In the genomic region with DNA sequence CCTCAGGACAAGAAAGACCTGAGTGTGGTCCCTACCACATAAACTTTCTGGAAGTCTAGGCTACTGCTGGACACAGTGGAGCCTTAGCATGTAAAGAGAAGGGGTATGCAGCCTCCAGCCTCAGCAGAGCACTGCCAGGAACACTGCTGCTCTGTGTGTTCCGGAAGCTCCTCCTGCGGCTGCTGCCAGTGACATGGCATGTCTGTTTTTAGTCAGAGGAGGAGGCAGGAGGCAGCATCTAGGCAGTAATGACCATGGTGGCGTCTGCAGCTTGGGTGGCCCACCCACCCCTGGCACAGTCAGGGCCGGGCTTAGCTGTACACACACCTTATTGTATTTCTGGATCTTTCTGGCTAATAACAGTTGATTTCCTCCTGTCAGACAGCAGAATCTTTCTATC, we compare ENCODE assay signal across 15 mouse cellular contexts.
DNase-seq lines count a peak whose midpoint lies in the region.
"Had no signal": no experiment of that assay in that cellular context is flagged by ENCODE, and none has a peak within 500 bp of the region (broad histone marks: within the 10 kb centered on the region; RNA-seq: fewer than 3 reads in every experiment).

No protein-coding gene starts in this region.

- peaks cover 60% of the 10 kb centered on the region for H3K27me3 ChIP-seq in heart, embryonic 10.5 days (ENCODE audit: insufficient read depth, poor library complexity, severe bottlenecking)
- H3K27me3 ChIP-seq in limb, embryonic 10.5 days (ENCODE audit: low read depth, poor library complexity, severe bottlenecking) = no peaks in the 10 kb centered on the region
- H3K27me3 ChIP-seq: forebrain, embryonic 13.5 days; hindbrain, embryonic 15.5 days; kidney, embryonic 15.5 days had no signal

- intact Hi-C loops in left cerebral cortex, postnatal 36 days (cut with DNase I) = no loop called here

- H3K9me3 ChIP-seq in heart, embryonic 10.5 days = no peaks in the 10 kb centered on the region
- H3K9me3 ChIP-seq in limb, embryonic 10.5 days (replicated peaks) = no peaks in the 10 kb centered on the region
- H3K9me3 ChIP-seq: forebrain, embryonic 13.5 days; hindbrain, embryonic 15.5 days; kidney, embryonic 15.5 days had no signal

- H3K4me3 ChIP-seq in heart, embryonic 10.5 days = no peak overlapping the region
- no peak overlapping the region for H3K4me3 ChIP-seq in limb, embryonic 10.5 days
- H3K4me3 ChIP-seq: forebrain, embryonic 13.5 days; hindbrain, embryonic 15.5 days; kidney, embryonic 15.5 days had no signal

- 0 out of 2 replicates have a peak overlapping the region, but pooled peaks have one; percentile 10 for H3K27ac ChIP-seq in heart, embryonic 10.5 days
- 0 out of 2 replicates have a peak overlapping the region, but pooled peaks have one; percentile 10 for H3K27ac ChIP-seq in limb, embryonic 10.5 days
- H3K27ac ChIP-seq: forebrain, embryonic 13.5 days; hindbrain, embryonic 15.5 days; kidney, embryonic 15.5 days; macrophage had no signal

- H3K4me1 ChIP-seq in heart, embryonic 10.5 days = peaks cover 18% of the 10 kb centered on the region
- H3K4me1 ChIP-seq in limb, embryonic 10.5 days = peaks cover 19% of the 10 kb centered on the region

- no peaks in the 10 kb centered on the region for H3K36me3 ChIP-seq in heart, embryonic 10.5 days
- H3K36me3 ChIP-seq in limb, embryonic 10.5 days = no peaks in the 10 kb centered on the region
- H3K36me3 ChIP-seq: kidney, embryonic 15.5 days had no signal

- DNase-seq in heart, embryonic 10.5 days (ENCODE audit: low spot score) = no peak
- DNase-seq in heart, adult 18-20 months = no peak
- DNase-seq in left cerebral cortex, postnatal 36 days (ENCODE audit: low spot score in 2 of 2) = peak; percentile 54 to 68
- no peak for DNase-seq in left cerebral cortex, adult 9 months (ENCODE audit: low spot score in 2 of 2)
- peak; percentile 78 for DNase-seq in brain, adult 2 months (ENCODE audit: low read depth, low spot score)
- DNase-seq in limb, embryonic 10.5 days (ENCODE audit: low spot score) = no peak
- DNase-seq in kidney, adult 8-10 months = no peak
- no peak for DNase-seq in adrenal gland, adult 8-10 months
- DNase-seq: adrenal gland, postnatal 10 days; cerebellum, postnatal 10 days; gastrocnemius, postnatal 14 days had no signal

- WGBS in heart, embryonic 10.5 days = 36% methylated on average over 4 of the region's 4 CpGs
- WGBS in limb, embryonic 10.5 days = 59% methylated on average over 4 of the region's 4 CpGs

Comparison
In these comparisons a context has a peak if more than half of its experiments do, and no peak if none do; other contexts are left out.
1. DNase-seq: peak in left cerebral cortex, postnatal 36 days (2 of 2) and brain, adult 2 months (single experiment); none in heart, embryonic 10.5 days (single experiment), heart, adult 18-20 months (0 of 2), left cerebral cortex, adult 9 months (0 of 2), limb, embryonic 10.5 days (single experiment), kidney, adult 8-10 months (0 of 2) and adrenal gland, adult 8-10 months (single experiment).